Mouse (Mus musculus) forebrain, embryonic 11.5 days (tissue): ENCODE results near the gene Exoc4. TPM values are rescaled to one million over a fixed set of nuclear protein-coding genes. Genes with fewer than 3 reads are reported as not detected.

Source experiments
- ATAC-seq: fragments of 200-750 bp; cut with Nextera tagmentation; replicated peaks from 2 replicates; pipeline ENCODE4 v1.8.0; 2017; ENCODE audit warnings: moderate TSS enrichment; ENCODE audit not compliant: low FRiP score
- DNase-seq: peaks from one replicate; pipeline ENCODE4 v3.0.0-alpha.2; 2017; ENCODE audit warnings: low spot score
- H3K27ac ChIP-seq: fragments of 300-500 bp; sonication (generic); 2 replicates; pipeline ENCODE4 v1.5.1; 2014; ENCODE audit warnings: low read depth, low read length
- H3K27me3 ChIP-seq: fragments of 300-500 bp; sonication (generic); 2 replicates; pipeline ENCODE4 v1.6.1; 2014; ENCODE audit warnings: mild to moderate bottlenecking, low read length, mixed read lengths; ENCODE audit not compliant: control insufficient read depth, insufficient read depth
- H3K36me3 ChIP-seq: fragments of 300-500 bp; sonication (generic); 2 replicates; pipeline ENCODE4 v1.6.1; 2014; ENCODE audit warnings: mild to moderate bottlenecking, low read length, moderate library complexity, mixed read lengths; ENCODE audit not compliant: control insufficient read depth, insufficient read depth
- H3K4me1 ChIP-seq: fragments of 300-500 bp; sonication (generic); replicated peaks from 2 replicates; pipeline ENCODE4 v1.6.1; 2014; ENCODE audit warnings: low read length, mixed read lengths; ENCODE audit not compliant: control insufficient read depth, insufficient read depth
- H3K4me2 ChIP-seq: fragments of 300-500 bp; sonication (generic); 2 replicates; pipeline ENCODE4 v1.6.1; 2014; ENCODE audit warnings: low read depth, mild to moderate bottlenecking, low read length, moderate library complexity, mixed read lengths; ENCODE audit not compliant: severe bottlenecking
- H3K4me3 ChIP-seq: fragments of 300-500 bp; sonication (generic); 2 replicates; pipeline ENCODE4 v1.5.1; 2014; ENCODE audit warnings: low read depth, low read length
- H3K9ac ChIP-seq: fragments of 300-500 bp; sonication (generic); 2 replicates; pipeline ENCODE4 v1.6.1; 2014; ENCODE audit warnings: low read length
- H3K9me3 ChIP-seq: fragments of 300-500 bp; sonication (generic); 2 replicates; pipeline ENCODE4 v1.6.1; 2016; ENCODE audit warnings: low read length, mixed read lengths; ENCODE audit not compliant: control insufficient read depth
- WGBS: fragments of 180-500 bp; shearing (Covaris S2); extraction: QIAGEN DNeasy Blood & Tissue Kit; methylation state at CpG from one replicate; pipeline ENCODE4 v1.1.7; 2014; 5-methylcytosine and 5-hydroxymethylcytosine counted together
- polyA plus RNA-seq: library from polyadenylated mRNA; unstranded; fragments of >200 nt; fragmentation: Nextera tagmentation; extraction: Ambion mirVana; gene quantifications from 2 replicates; pipeline ENCODE4 v1.2.1, GENCODE M21; 2014

The Exoc4 gene
- polyA plus RNA-seq, 1 experiment from 2014 or later = 41.2 TPM

DNA sequence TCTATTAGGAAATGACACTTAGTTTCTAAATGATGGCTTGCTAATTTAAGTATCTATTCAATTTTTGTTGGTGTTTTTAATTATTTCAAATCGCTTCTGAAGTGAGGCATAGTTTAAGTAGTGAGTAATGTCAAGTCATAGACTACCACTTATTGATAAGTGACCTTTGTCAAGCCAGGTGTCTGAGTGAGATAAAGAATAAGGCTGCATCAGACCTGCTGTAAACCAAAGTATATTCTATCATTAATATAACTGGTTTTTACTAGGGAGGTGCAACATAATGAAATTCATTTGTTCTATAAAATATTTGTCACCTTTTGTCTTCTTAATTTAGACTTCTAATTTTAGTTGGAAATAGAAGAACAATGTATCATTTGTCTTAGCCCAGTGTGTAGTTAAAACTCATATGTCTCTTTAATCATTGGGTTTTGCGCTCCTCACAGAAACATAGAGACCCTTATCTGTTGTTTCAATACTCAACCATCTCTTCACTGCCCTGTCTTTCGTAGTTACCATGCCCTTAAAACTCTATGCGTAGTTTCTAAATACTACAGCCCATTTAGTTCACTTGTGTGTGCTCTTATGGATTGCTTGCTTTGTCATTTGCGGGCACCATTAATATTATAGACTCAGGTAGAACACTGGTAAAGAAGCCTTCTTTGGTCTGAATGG lies 217.4 kb downstream of the Exoc4 start:
- no peaks in the 10 kb centered on the region for H3K9me3 ChIP-seq
- ATAC-seq (no peak), DNase-seq (no peak)
- no peaks in the 10 kb centered on the region for H3K27me3 ChIP-seq
- no peak overlapping the region for H3K9ac ChIP-seq
- H3K36me3 ChIP-seq = no peaks in the 10 kb centered on the region
- no peak overlapping the region for H3K4me3 ChIP-seq
- peaks cover 4% of the 10 kb centered on the region; the same call in 1 of the 2 replicates for H3K4me1 ChIP-seq
- no peak overlapping the region for H3K27ac ChIP-seq
- no peak overlapping the region for H3K4me2 ChIP-seq
- WGBS = 83% methylated on average over 5 of the region's 5 CpGs

DNA sequence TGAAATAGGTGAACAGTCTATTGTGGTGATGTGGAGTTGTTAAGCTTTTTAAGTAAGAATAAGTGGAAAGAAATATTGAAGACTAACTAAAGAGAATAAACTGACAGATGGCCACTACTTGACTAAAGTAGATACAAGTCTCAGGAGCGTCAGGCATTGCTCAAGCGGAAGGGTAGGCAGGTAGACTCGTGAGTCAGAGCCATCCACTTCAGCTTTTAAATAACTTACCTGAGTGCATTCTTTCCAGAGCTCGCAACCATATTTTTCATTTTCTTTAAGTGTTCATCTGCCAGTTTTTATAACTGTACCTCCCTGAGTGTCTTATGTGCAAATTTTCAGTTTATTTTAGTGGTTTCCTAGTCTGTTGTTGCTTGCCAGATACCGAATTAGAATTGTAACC lies 219.6 kb downstream of the Exoc4 start:
- Histone ChIP-seq H3K27me3 (no peaks in the 10 kb centered on the region), H3K4me3 (no peak overlapping the region), H3K9me3 (no peaks in the 10 kb centered on the region), H3K27ac (no peak overlapping the region), H3K36me3 (no peaks in the 10 kb centered on the region), H3K9ac (no peak overlapping the region), H3K4me1 (peaks cover 4% of the 10 kb centered on the region; the same call in 1 of the 2 replicates), H3K4me2 (no peak overlapping the region)
- DNase-seq = no peak
- ATAC-seq = no peak
- WGBS = 96% methylated on average over 5 of the region's 5 CpGs

DNA sequence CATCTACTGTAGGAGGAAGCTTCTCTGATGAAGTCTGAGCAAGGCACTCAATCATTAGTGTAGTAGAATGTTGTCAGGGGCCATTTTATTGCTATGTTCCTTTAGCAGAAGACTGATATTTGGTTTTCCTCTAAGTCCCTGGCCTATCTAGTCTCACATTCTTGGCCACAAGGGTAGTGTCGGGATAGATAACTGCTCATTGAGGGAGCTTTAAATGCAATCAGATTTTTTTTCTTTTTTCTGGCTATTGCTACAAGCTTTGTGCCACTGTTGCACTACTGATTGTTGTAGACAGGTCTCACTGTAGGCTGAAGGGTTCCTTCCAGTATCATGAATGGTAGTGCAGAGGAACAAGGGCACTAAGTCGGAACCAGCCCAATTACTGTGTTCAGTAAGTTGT lies 227.2 kb downstream of the Exoc4 start:
- ATAC-seq = no peak
- WGBS = 95% methylated on average over 2 of the region's 2 CpGs

DNA sequence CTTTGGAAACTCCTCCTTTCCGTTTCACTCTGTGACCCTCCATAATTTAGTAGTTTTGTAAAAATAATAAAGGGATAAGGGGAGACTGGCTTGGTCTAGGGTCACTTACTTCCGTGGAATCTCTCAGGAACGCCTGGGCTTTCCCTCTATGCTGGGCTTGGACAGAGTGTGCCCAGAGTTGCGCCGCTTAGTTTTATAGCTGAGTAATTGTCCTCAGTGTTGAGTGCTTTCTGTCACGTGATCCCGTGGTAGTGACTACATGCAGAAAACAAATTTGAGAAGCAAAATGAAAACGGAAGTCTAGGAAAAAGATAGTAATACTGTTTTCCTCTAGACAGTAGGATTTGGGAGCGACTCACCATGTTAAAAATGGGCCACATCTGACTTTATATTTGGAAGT lies 235.7 kb downstream of the Exoc4 start:
- 95% methylated on average over 9 of the region's 9 CpGs for WGBS
- Histone ChIP-seq H3K4me3 (no peak overlapping the region), H3K9ac (no peak overlapping the region), H3K27ac (no peak overlapping the region), H3K36me3 (no peaks in the 10 kb centered on the region), H3K9me3 (no peaks in the 10 kb centered on the region), H3K4me2 (no peak overlapping the region), H3K27me3 (no peaks in the 10 kb centered on the region), H3K4me1 (no peaks in the 10 kb centered on the region)
- DNase-seq (no peak), ATAC-seq (no peak)

More for the DNA sequence above, 227.2 kb downstream of the Exoc4 start:
- DNase-seq = no peak
- no peak overlapping the region for H3K4me2 ChIP-seq
- no peak overlapping the region for H3K9ac ChIP-seq
- no peaks in the 10 kb centered on the region for H3K9me3 ChIP-seq
- no peaks in the 10 kb centered on the region for H3K36me3 ChIP-seq
- H3K4me1 ChIP-seq = no peaks in the 10 kb centered on the region
- H3K4me3 ChIP-seq = no peak overlapping the region
- no peak overlapping the region for H3K27ac ChIP-seq
- H3K27me3 ChIP-seq = no peaks in the 10 kb centered on the region

DNA sequence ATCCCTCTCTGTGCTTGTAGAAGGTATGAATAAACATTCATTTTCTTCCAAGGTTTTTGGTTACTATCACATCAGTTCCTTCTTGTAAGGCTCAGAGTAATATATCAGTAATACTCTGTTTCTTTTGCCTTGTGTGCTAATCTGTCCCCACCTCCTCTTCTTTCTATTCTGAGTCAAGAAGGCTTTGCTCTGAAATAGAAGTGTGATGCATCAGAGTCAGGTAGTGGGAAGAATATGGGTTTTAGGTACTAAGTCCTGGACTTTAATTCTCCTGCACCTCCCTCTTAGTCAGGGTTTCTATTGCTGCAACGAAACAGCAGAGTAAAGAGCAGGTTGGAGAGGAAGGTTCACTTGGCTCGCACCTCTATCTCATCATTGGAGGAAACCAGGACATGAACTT lies 240.9 kb downstream of the Exoc4 start:
- H3K27ac ChIP-seq = no peak overlapping the region
- no peak for DNase-seq
- no peak for ATAC-seq
- H3K27me3 ChIP-seq = no peaks in the 10 kb centered on the region
- 95% methylated on average over 2 of the region's 2 CpGs for WGBS
- H3K4me1 ChIP-seq = no peaks in the 10 kb centered on the region
- no peak overlapping the region for H3K4me2 ChIP-seq
- H3K9ac ChIP-seq = no peak overlapping the region
- H3K36me3 ChIP-seq = no peaks in the 10 kb centered on the region
- H3K9me3 ChIP-seq = no peaks in the 10 kb centered on the region
- H3K4me3 ChIP-seq = no peak overlapping the region

DNA sequence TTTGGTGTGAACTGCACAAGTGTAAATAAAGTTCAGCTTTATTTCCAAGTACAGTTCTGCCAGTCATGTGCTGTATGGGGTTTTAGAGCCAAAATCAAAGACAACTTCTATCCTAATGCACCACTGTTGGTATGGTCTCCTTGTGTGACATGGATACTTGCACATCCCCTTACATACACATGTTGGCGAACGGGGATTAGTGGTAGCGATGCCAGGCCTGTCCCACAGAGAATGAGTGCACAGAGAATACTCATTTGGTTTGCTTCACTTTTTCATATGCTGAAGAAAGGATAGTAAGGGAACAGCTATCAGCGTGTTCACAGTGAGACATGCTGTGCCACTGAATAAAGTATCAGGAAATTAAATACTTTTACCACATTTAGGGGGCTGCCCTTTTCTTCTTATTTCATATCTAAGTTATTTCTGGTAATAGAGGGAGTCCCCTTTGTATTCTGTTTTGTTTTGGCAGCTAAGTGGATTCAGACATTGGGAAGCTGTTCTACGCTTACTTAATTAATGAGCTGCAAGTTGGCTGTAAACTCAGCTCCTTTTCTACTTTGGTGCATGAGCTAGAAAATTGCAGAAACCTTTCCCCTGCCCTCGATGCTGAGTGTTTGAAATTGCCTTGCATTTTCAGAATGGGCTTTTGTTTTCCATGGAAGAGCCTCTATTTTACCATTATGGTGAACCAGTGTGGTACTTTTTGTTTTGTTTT lies 247.4 kb downstream of the Exoc4 start:
- WGBS = 40% methylated on average over 6 of the region's 6 CpGs
- Histone ChIP-seq H3K27ac (no peak overlapping the region), H3K9me3 (no peaks in the 10 kb centered on the region), H3K9ac (no peak overlapping the region), H3K4me1 (peaks cover 10% of the 10 kb centered on the region; the same call in 1 of the 2 replicates), H3K27me3 (no peaks in the 10 kb centered on the region), H3K4me2 (no peak overlapping the region), H3K4me3 (no peak overlapping the region), H3K36me3 (no peaks in the 10 kb centered on the region)
- ATAC-seq (no peak), DNase-seq (no peak)

DNA sequence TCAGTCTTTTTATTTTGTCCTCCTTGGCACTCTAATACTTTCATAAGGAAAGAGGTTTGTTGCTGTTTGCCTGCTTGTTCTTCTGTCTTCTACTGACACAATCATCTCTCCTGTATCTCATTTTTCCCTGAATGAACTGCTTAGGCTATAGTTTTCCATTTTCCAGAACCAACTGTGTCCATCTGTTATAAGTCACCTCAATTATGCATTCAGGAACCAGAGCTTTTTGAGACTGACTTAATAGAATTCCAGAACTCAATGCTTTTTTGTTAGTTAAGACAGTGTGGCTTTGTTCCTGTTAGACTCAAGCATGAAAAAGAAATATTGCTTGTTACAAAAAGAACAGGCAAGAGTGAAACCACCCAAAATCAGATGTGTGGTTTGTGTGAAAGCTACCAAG lies 248.5 kb downstream of the Exoc4 start:
- no peak overlapping the region for H3K4me2 ChIP-seq
- no peak for ATAC-seq
- no peak for DNase-seq
- H3K4me1 ChIP-seq = peaks cover 10% of the 10 kb centered on the region; the same call in 1 of the 2 replicates
- H3K27ac ChIP-seq = no peak overlapping the region
- H3K27me3 ChIP-seq = no peaks in the 10 kb centered on the region
- no peak overlapping the region for H3K4me3 ChIP-seq
- no peaks in the 10 kb centered on the region for H3K36me3 ChIP-seq
- H3K9ac ChIP-seq = no peak overlapping the region
- H3K9me3 ChIP-seq = no peaks in the 10 kb centered on the region

DNA sequence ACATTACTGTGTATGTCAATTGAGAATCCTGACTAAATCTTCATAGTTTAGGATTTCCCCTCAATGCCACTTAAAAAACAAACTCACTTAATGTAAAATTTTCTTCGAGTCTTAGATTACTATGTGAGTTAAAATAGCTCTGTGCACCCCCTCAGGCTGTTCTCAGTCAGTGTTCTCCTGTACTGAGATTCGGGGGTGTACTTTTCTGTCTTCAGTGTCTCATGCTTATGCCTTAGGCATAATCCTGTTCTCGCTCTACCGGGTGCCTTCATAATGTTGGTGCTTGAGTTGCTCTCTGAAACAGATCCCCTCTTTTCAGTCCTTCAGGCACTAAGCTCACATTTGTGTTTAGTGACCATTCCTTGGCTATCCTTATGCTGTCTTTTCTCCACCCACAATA lies 253.5 kb downstream of the Exoc4 start:
- ATAC-seq (no peak), DNase-seq (no peak)
- no peaks in the 10 kb centered on the region for H3K27me3 ChIP-seq
- no peaks in the 10 kb centered on the region for H3K9me3 ChIP-seq
- H3K9ac ChIP-seq = no peak overlapping the region
- no peaks in the 10 kb centered on the region for H3K36me3 ChIP-seq
- no peak overlapping the region for H3K4me2 ChIP-seq
- 65% methylated on average over 4 of the region's 4 CpGs for WGBS
- peaks cover under 1% of the 10 kb centered on the region; the same call in 1 of the 2 replicates for H3K4me1 ChIP-seq
- H3K4me3 ChIP-seq = no peak overlapping the region
- no peak overlapping the region for H3K27ac ChIP-seq

DNA sequence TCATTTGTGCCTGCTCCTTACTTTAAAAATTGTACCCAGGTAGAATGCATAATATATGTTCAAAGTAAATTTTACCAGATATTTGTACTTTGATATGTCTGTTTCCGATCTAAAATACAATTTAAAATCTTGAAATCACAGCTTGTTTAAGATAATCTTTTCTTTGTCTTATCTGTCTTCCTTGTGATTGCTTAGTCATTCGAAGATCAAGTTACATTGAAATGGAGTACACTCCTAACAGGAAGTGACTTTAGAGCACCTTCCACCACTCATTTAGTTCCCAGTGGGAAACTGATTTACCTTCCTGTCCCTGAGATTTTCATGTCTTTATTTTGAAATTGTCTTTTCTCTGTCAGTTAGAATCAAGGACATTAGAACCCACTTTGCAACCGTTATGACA lies 254.5 kb downstream of the Exoc4 start:
- WGBS = 88% methylated on average over 3 of the region's 3 CpGs

More for the DNA sequence above, 254.5 kb downstream of the Exoc4 start:
- Histone ChIP-seq H3K4me1 (no peaks in the 10 kb centered on the region), H3K9me3 (no peaks in the 10 kb centered on the region), H3K4me3 (no peak overlapping the region), H3K9ac (no peak overlapping the region), H3K36me3 (no peaks in the 10 kb centered on the region), H3K4me2 (no peak overlapping the region), H3K27ac (no peak overlapping the region), H3K27me3 (no peaks in the 10 kb centered on the region)
- DNase-seq (no peak), ATAC-seq (no peak)
